Mouse (Mus musculus) cerebellum, adult 2 months (tissue): Measurements from ENCODE around the gene Cdc42bpa.

Experiments used
- CTCF ChIP-seq: fragments of 200-500 bp; IDR thresholded peaks from 2 replicates; pipeline ENCODE4 v1.5.1; 2011; ENCODE audit warnings: low read depth, mild to moderate bottlenecking, control low read depth, low read length, moderate library complexity, borderline replicate concordance; ENCODE audit not compliant: insufficient read depth
- POLR2A ChIP-seq: fragments of 200-500 bp; IDR thresholded peaks from 2 replicates; pipeline ENCODE4 v1.6.1; 2011; ENCODE audit warnings: low read length, control low read depth, borderline replicate concordance; ENCODE audit not compliant: insufficient read depth

GRCm38 (mm10) chr1:180175635-180176034 lies 215.4 kb downstream of the Cdc42bpa start:
- no peak for TF ChIP-seq CTCF
- TF ChIP-seq POLR2A, result no peak
